Mouse (Mus musculus) intestine, embryonic 16.5 days (tissue): Measurements from ENCODE around the gene Ptgdr2. TPM values are rescaled to one million over a fixed set of nuclear protein-coding genes. Genes with fewer than 3 reads are reported as not detected.

Experiments used
- ATAC-seq: fragments of 200-750 bp; cut with Nextera tagmentation; 2 replicates; pipeline ENCODE4 v1.8.0; 2017; ENCODE audit warnings: moderate TSS enrichment, moderate library complexity
- H3K27ac ChIP-seq: fragments of 300-500 bp; sonication (generic); 2 replicates; pipeline ENCODE4 v1.5.1; 2014; ENCODE audit warnings: mild to moderate bottlenecking, low read length
- H3K27me3 ChIP-seq: fragments of 300-500 bp; sonication (generic); replicated peaks from 2 replicates; pipeline ENCODE4 v1.6.1; 2014; ENCODE audit warnings: low read length, control low read depth, mixed read lengths; ENCODE audit not compliant: control insufficient read depth, insufficient read depth
- H3K36me3 ChIP-seq: fragments of 300-500 bp; sonication (generic); 2 replicates; pipeline ENCODE4 v1.6.1; 2014; ENCODE audit warnings: low read length, control low read depth; ENCODE audit not compliant: control insufficient read depth, insufficient read depth
- H3K4me1 ChIP-seq: fragments of 300-500 bp; sonication (generic); 2 replicates; pipeline ENCODE4 v1.6.1; 2014; ENCODE audit warnings: low read length, control low read depth, mixed read lengths; ENCODE audit not compliant: control insufficient read depth, insufficient read depth
- H3K4me2 ChIP-seq: fragments of 300-500 bp; sonication (generic); 2 replicates; pipeline ENCODE4 v1.6.1; 2014; ENCODE audit warnings: low read depth, low read length, control low read depth
- H3K4me3 ChIP-seq: fragments of 300-500 bp; sonication (generic); 2 replicates; pipeline ENCODE4 v1.5.1; 2014; ENCODE audit warnings: mild to moderate bottlenecking, low read length
- H3K9ac ChIP-seq: fragments of 300-500 bp; sonication (generic); 2 replicates; pipeline ENCODE4 v1.6.1; 2014; ENCODE audit warnings: low read depth, low read length
- H3K9me3 ChIP-seq: fragments of 300-500 bp; sonication (generic); 2 replicates; pipeline ENCODE4 v1.6.1; 2016; ENCODE audit warnings: low read length, control low read depth; ENCODE audit not compliant: control insufficient read depth
- WGBS: fragments of 180-500 bp; shearing (Covaris S2); extraction: QIAGEN DNeasy Blood & Tissue Kit; methylation state at CpG from one replicate; pipeline ENCODE4 v1.1.7; 2014; 5-methylcytosine and 5-hydroxymethylcytosine counted together
- polyA plus RNA-seq: library from polyadenylated mRNA; unstranded; fragments of >200 nt; fragmentation: Nextera tagmentation; extraction: Ambion mirVana; gene quantifications from 2 replicates; pipeline ENCODE4 v1.2.1, GENCODE M21; 2015

Gene Ptgdr2
- polyA plus RNA-seq, 1 experiment from 2014 or later: 0.05 TPM

- H3K9ac ChIP-seq: peak overlapping the region; percentile 66
- no peaks in the 10 kb centered on the region for H3K9me3 ChIP-seq
- peaks cover 11% of the 10 kb centered on the region for H3K4me1 ChIP-seq
- peaks cover 8% of the 10 kb centered on the region for H3K36me3 ChIP-seq
- peak; percentile 51 for ATAC-seq
- peak overlapping the region; percentile 39 for H3K4me3 ChIP-seq
- H3K27me3 ChIP-seq: no peaks in the 10 kb centered on the region
- 5% methylated on average over 40 of the region's 40 CpGs for WGBS
- H3K4me2 ChIP-seq: peak overlapping the region; percentile 69
- H3K27ac ChIP-seq: no peak overlapping the region
Observed at GRCm38 (mm10) chr19:10940801-10941457, 4.0 kb downstream of the Ptgdr2 start.

GRCm38 (mm10) chr19:10943955-10944354, 7.0 kb downstream of the Ptgdr2 start:
- Histone ChIP-seq H3K36me3 (peaks cover 8% of the 10 kb centered on the region), H3K27me3 (no peaks in the 10 kb centered on the region), H3K4me1 (peaks cover 28% of the 10 kb centered on the region), H3K4me2 (no peak overlapping the region), H3K9me3 (no peaks in the 10 kb centered on the region), H3K9ac (no peak overlapping the region), H3K27ac (no peak overlapping the region), H3K4me3 (no peak overlapping the region)
- no peak for ATAC-seq
- 80% methylated on average over 3 of the region's 3 CpGs for WGBS

GRCm38 (mm10) chr19:10946506-10946905, 9.5 kb downstream of the Ptgdr2 start:
- H3K4me3 ChIP-seq: 0 out of 2 replicates have a peak overlapping the region, but pooled peaks have one; percentile 58
- no peak overlapping the region for H3K27ac ChIP-seq
- H3K4me1 ChIP-seq: peaks cover 23% of the 10 kb centered on the region
- H3K9ac ChIP-seq: peak overlapping the region; percentile 73
- ATAC-seq: no peak
- peaks cover 8% of the 10 kb centered on the region for H3K36me3 ChIP-seq
- 85% methylated on average over 3 of the region's 3 CpGs for WGBS
- H3K9me3 ChIP-seq: no peaks in the 10 kb centered on the region
- no peaks in the 10 kb centered on the region for H3K27me3 ChIP-seq
- no peak overlapping the region for H3K4me2 ChIP-seq

GRCm38 (mm10) chr19:10947219-10947618, 10.3 kb downstream of the Ptgdr2 start:
- H3K4me1 ChIP-seq: peaks cover 29% of the 10 kb centered on the region
- H3K4me3 ChIP-seq: peak overlapping the region; percentile 58
- H3K9me3 ChIP-seq: no peaks in the 10 kb centered on the region
- H3K27me3 ChIP-seq: no peaks in the 10 kb centered on the region
- H3K4me2 ChIP-seq: peak overlapping the region; percentile 70
- peak overlapping the region; percentile 73 for H3K9ac ChIP-seq
- no peak for ATAC-seq
- 82% methylated on average over 5 of the region's 5 CpGs for WGBS
- no peak overlapping the region for H3K27ac ChIP-seq
- H3K36me3 ChIP-seq: peaks cover 8% of the 10 kb centered on the region

- Histone ChIP-seq H3K36me3 (peaks cover 4% of the 10 kb centered on the region), H3K9me3 (no peaks in the 10 kb centered on the region), H3K4me3 (peak overlapping the region; percentile 58), H3K4me1 (peaks cover 29% of the 10 kb centered on the region), H3K27me3 (no peaks in the 10 kb centered on the region), H3K9ac (peak overlapping the region; percentile 73), H3K4me2 (peak overlapping the region; percentile 70), H3K27ac (peak overlapping the region; percentile 23; the same call in 1 of the 2 replicates)
- ATAC-seq: no peak
- WGBS: under 1% methylated on average over 20 of the region's 20 CpGs
Observed at GRCm38 (mm10) chr19:10948416-10948815, 11.5 kb downstream of the Ptgdr2 start.

- peaks cover 3% of the 10 kb centered on the region for H3K36me3 ChIP-seq
- peaks cover 29% of the 10 kb centered on the region for H3K4me1 ChIP-seq
- peak; percentile 94 for ATAC-seq
- peak within 1 kb of the TSS; percentile 58 for H3K4me3 ChIP-seq
- WGBS: under 1% methylated on average over 30 of the region's 30 CpGs
- H3K27me3 ChIP-seq: no peaks in the 10 kb centered on the region
- peak within 1 kb of the TSS; percentile 73 for H3K9ac ChIP-seq
- H3K9me3 ChIP-seq: no peaks in the 10 kb centered on the region
- H3K4me2 ChIP-seq: peak within 1 kb of the TSS; percentile 70
- H3K27ac ChIP-seq: peak within 1 kb of the TSS; percentile 40; the same call in 1 of the 2 replicates
Observed at GRCm38 (mm10) chr19:10949112-10949511, 12.2 kb downstream of the Ptgdr2 start, which contains the start of gene Ccdc86. Gene Ccdc86, minus strand, starts transcription at chr19:10949266.

GRCm38 (mm10) chr19:10949558-10949957, 12.6 kb downstream of the Ptgdr2 start:
- no peaks in the 10 kb centered on the region for H3K9me3 ChIP-seq
- peak overlapping the region; percentile 58 for H3K4me3 ChIP-seq
- peak overlapping the region; percentile 55 for H3K9ac ChIP-seq
- ATAC-seq: peak; percentile 1; the same call in 1 of the 2 replicates
- H3K27me3 ChIP-seq: no peaks in the 10 kb centered on the region
- H3K4me2 ChIP-seq: peak overlapping the region; percentile 56
- H3K27ac ChIP-seq: no peak overlapping the region
- 31% methylated on average over 9 of the region's 9 CpGs for WGBS
- H3K36me3 ChIP-seq: no peaks in the 10 kb centered on the region; the same call in 1 of the 2 replicates
- peaks cover 29% of the 10 kb centered on the region for H3K4me1 ChIP-seq

- Histone ChIP-seq H3K9me3 (no peaks in the 10 kb centered on the region), H3K4me2 (0 out of 2 replicates have a peak overlapping the region, but pooled peaks have one; percentile 14), H3K36me3 (no peaks in the 10 kb centered on the region), H3K4me1 (peaks cover 20% of the 10 kb centered on the region), H3K27me3 (no peaks in the 10 kb centered on the region), H3K9ac (no peak overlapping the region), H3K27ac (peak overlapping the region; percentile 94), H3K4me3 (no peak overlapping the region)
- ATAC-seq: peak; percentile 62
- 36% methylated on average over 11 of the region's 11 CpGs for WGBS
Observed at GRCm38 (mm10) chr19:10952021-10952939, 15.3 kb downstream of the Ptgdr2 start.
